11 mouse cellular contexts compared by ENCODE assay signal in genomic region chr1:38436471-38437340, GRCm38 (mm10).
DNase-seq lines count a peak whose midpoint lies in the region; ATAC-seq lines count a peak whose summit lies in the region.
"Had no signal": no experiment of that assay in that cellular context is flagged by ENCODE, and none has a peak within 500 bp of the region (broad histone marks: within the 10 kb centered on the region; RNA-seq: fewer than 3 reads in every experiment).

No protein-coding gene starts in this region.

- no peak overlapping the region for H3K9ac ChIP-seq in heart, embryonic 16.5 days (ENCODE audit: low read length)
- no peak overlapping the region for H3K9ac ChIP-seq in heart, embryonic 12.5 days
- no peak overlapping the region for H3K9ac ChIP-seq in hindbrain, embryonic 15.5 days
- H3K9ac ChIP-seq: liver, embryonic 14.5 days had no signal

- DNase-seq in 3T3-L1 (ENCODE audit: low read depth, low spot score) = peak; percentile 13
- DNase-seq in embryonic facial prominence, embryonic 10.5 days (ENCODE audit: low spot score) = no peak
- DNase-seq in adrenal gland, adult 18-20 months (ENCODE audit: low spot score in 2 of 2) = no peak
- DNase-seq in adrenal gland, postnatal 25 days = no peak
- no peak for DNase-seq in urinary bladder, adult 18-20 months (ENCODE audit: low spot score in 2 of 2)
- DNase-seq: cerebellum, adult 11-12 months; kidney, postnatal 36 days had no signal

- H3K36me3 ChIP-seq in heart, embryonic 16.5 days (ENCODE audit: control insufficient read depth, insufficient read depth) = no peaks in the 10 kb centered on the region
- no peaks in the 10 kb centered on the region for H3K36me3 ChIP-seq in heart, embryonic 12.5 days
- no peaks in the 10 kb centered on the region for H3K36me3 ChIP-seq in embryonic facial prominence, embryonic 10.5 days (replicated peaks)
- H3K36me3 ChIP-seq in hindbrain, embryonic 15.5 days = no peaks in the 10 kb centered on the region

- H3K4me1 ChIP-seq in heart, embryonic 16.5 days (ENCODE audit: control insufficient read depth, insufficient read depth, low read length) = peaks cover 18% of the 10 kb centered on the region
- peaks cover 28% of the 10 kb centered on the region for H3K4me1 ChIP-seq in heart, embryonic 12.5 days (replicated peaks)
- H3K4me1 ChIP-seq in embryonic facial prominence, embryonic 10.5 days = peaks cover 59% of the 10 kb centered on the region
- peaks cover 58% of the 10 kb centered on the region for H3K4me1 ChIP-seq in hindbrain, embryonic 15.5 days (replicated peaks)

- 61% methylated on average over 12 of the region's 12 CpGs for WGBS in heart, embryonic 16.5 days
- WGBS in heart, embryonic 12.5 days = 60% methylated on average over 12 of the region's 12 CpGs
- WGBS in embryonic facial prominence, embryonic 10.5 days = 16% methylated on average over 12 of the region's 12 CpGs
- 28% methylated on average over 12 of the region's 12 CpGs for WGBS in hindbrain, embryonic 15.5 days

- H3K9me3 ChIP-seq in heart, embryonic 16.5 days (replicated peaks; ENCODE audit: control insufficient read depth, low read length) = no peaks in the 10 kb centered on the region
- no peaks in the 10 kb centered on the region for H3K9me3 ChIP-seq in heart, embryonic 12.5 days (replicated peaks)
- H3K9me3 ChIP-seq in embryonic facial prominence, embryonic 10.5 days = no peaks in the 10 kb centered on the region
- H3K9me3 ChIP-seq in hindbrain, embryonic 15.5 days = no peaks in the 10 kb centered on the region

- no peak for ATAC-seq in heart, embryonic 16.5 days (replicated peaks; ENCODE audit: extremely low read depth, insufficient read depth, low FRiP score)
- no peak for ATAC-seq in heart, embryonic 12.5 days (ENCODE audit: insufficient number of reproducible peaks, low FRiP score)
- no peak for ATAC-seq in hindbrain, embryonic 15.5 days (ENCODE audit: low FRiP score, low read depth)

- H3K4me2 ChIP-seq in heart, embryonic 16.5 days (ENCODE audit: low read depth, low read length) = no peak overlapping the region
- H3K4me2 ChIP-seq in heart, embryonic 12.5 days = no peak overlapping the region
- H3K4me2 ChIP-seq in hindbrain, embryonic 15.5 days = no peak overlapping the region

- 0 out of 2 replicates have a peak overlapping the region, but pooled peaks have one; percentile 12 for H3K27ac ChIP-seq in heart, embryonic 16.5 days (ENCODE audit: low read length)
- H3K27ac ChIP-seq in heart, embryonic 12.5 days (ENCODE audit: poor library complexity, severe bottlenecking) = no peak overlapping the region
- H3K27ac ChIP-seq in embryonic facial prominence, embryonic 10.5 days (replicated peaks) = peak overlapping the region; percentile 49; the same call in 1 of the 2 replicates
- peak overlapping the region; percentile 76; the same call in 1 of the 2 replicates for H3K27ac ChIP-seq in hindbrain, embryonic 15.5 days (replicated peaks)
- H3K27ac ChIP-seq: liver, embryonic 14.5 days had no signal

- H3K4me3 ChIP-seq in heart, embryonic 16.5 days (ENCODE audit: low read length) = no peak overlapping the region
- H3K4me3 ChIP-seq in heart, embryonic 12.5 days = no peak overlapping the region
- no peak overlapping the region for H3K4me3 ChIP-seq in embryonic facial prominence, embryonic 10.5 days
- H3K4me3 ChIP-seq in hindbrain, embryonic 15.5 days = no peak overlapping the region

- no peaks in the 10 kb centered on the region for H3K27me3 ChIP-seq in heart, embryonic 16.5 days (ENCODE audit: control insufficient read depth, insufficient read depth, low read length)
- no peaks in the 10 kb centered on the region; the same call in 1 of the 2 replicates for H3K27me3 ChIP-seq in heart, embryonic 12.5 days (replicated peaks)
- H3K27me3 ChIP-seq in embryonic facial prominence, embryonic 10.5 days (replicated peaks; ENCODE audit: low read depth, poor library complexity, severe bottlenecking) = no peaks in the 10 kb centered on the region
- no peaks in the 10 kb centered on the region for H3K27me3 ChIP-seq in hindbrain, embryonic 15.5 days
